Mouse (Mus musculus) ZHBTc4 (cell line): ENCODE data around the gene Mrpl32.

Experiments used
- DNase-seq: peaks from one replicate; pipeline ENCODE4 v3.0.0-alpha.2; 2011; ENCODE audit warnings: low read depth, low spot score

Gene Mrpl32

DNA sequence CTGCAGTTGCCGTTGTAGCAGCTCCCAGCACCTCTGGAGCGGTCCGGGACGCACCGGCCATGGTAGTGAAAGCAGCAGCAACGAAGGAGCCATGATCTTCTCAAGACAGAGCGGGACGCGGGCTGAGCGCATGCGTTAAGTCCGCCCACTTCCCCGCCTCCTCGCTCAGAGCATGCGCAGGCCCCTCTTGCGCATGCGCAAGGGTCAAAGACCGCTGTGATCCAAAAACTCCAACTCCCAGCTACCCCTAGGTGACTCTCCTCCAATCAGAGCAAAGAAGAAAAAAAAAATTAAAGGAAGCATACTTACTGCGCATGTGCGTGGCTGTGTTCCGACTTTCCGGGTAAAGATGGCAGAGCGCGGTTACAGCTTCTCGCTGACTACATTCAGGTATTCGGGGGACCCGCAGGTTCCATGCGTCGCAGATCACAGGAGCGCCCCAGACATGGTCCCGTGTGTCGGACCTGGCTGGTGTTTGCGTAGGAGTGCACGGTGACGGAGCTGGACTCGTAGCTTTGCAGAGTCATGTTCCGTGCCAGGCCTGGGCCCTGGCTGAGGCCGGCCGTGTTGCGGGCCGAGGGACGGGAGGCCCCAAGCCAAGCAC, at the start of gene Mrpl32, which contains the start of gene Psma2:
Gene Mrpl32 (minus strand): TSS at position 240 of the 604 bp plus-strand sequence.
Gene Psma2 (plus strand): TSS at position 315 of the 604 bp plus-strand sequence.
- peak; percentile 99 for DNase-seq

DNA sequence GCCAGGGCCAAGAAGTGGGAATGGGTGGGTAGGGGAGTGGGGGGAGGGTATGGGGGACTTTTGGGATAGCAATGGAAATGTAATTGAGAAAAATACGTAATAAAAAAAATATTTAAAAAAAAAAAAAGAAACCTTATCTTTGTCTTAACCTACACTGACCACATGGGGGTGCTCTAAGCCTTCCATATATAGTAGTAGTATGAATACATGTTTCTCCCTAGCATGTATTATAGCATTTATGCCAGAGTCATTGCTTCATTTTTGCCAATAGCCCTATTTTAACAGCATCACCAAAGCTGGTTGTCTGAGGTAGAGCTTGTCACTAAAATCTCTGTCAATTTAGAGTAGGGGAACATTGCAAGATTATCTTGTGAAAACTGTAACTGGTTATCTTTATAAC, 36.3 kb upstream of the Mrpl32 start:
- peak; percentile 28 for DNase-seq

DNA sequence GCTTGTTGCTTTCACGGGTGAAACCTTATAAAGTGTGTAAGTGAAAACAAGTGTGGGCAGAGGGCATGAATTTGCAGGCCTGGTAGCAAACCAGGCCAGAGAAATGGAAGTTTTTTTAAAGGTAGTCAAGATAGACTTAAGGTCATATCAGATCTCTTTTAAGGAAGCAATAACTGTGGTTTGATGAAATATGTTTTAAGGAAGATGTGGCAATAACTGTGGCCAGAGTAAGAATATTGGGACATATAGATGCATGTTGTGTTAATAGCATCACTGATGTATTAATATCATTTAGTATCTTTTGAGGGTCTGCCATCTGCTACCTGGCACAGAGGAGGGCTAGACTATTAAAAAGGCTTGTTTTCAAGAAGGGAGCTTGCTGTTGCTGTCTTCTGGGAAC, 27.0 kb upstream of the Mrpl32 start:
- DNase-seq, result no peak

- DNase-seq, result peak; percentile 97
Observed at GRCm38 (mm10) chr13:14629726-14630641, 17.0 kb upstream of the Mrpl32 start, which contains the start of gene AW209491. Gene AW209491 (plus strand): TSS chr13:14630154.

GRCm38 (mm10) chr13:14618724-14619123, 5.8 kb upstream of the Mrpl32 start:
- peak; percentile 76 for DNase-seq

GRCm38 (mm10) chr13:14613553-14613952, 588 bp upstream of the Mrpl32 start:
- no peak for DNase-seq

GRCm38 (mm10) chr13:14612463-14612862, 502 bp downstream of the Mrpl32 start:
- no peak for DNase-seq

DNA sequence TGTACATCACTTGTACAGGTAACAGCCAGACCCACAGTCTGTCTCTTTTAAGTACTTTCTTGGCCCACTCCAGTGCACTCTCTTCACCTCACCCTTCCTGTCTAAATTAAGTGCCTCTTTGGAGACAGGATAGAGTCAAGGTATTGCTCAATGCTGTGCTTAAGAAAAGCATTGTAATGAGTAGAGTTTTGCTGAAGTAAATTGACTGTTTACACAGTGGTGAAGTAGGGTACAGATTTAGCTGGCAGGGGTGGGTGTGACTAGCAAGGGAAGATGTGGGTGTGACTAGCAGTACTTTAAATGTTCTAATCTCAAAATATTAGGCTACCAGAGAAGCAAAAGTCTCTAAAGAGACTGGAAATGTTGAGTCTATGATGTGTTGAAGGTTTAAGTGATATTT, 5.3 kb downstream of the Mrpl32 start:
- DNase-seq, result no peak

- no peak for DNase-seq
Observed at GRCm38 (mm10) chr13:14602744-14603143, 10.2 kb downstream of the Mrpl32 start.

- no peak for DNase-seq
Observed at GRCm38 (mm10) chr13:14580392-14580791, 32.6 kb downstream of the Mrpl32 start.

- DNase-seq, result no peak
Observed at GRCm38 (mm10) chr13:14574128-14574527, 38.8 kb downstream of the Mrpl32 start.

DNA sequence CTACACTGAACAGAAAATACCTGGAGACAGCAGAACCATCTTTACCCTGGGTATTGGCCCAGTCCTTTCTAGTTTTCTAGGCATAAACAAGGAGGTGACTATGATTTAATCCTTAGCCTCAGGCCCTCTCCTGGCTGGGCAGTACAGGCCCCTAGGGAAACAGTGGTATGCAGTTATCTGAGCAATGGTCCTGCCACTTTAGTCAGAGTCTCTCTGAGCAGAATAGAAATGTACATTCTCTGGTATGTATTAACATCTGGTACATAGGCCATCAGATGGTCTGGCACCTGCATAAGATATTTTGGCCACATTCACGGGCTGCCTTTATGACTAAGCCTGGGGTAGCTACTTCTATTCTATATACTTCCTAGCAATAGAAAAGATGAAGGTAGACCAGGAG, 51.6 kb downstream of the Mrpl32 start:
- DNase-seq, result no peak
